Mouse (Mus musculus) intestine, postnatal 0 days (tissue): ENCODE measurements around the gene Tssk6. TPM values are rescaled to one million over a fixed set of nuclear protein-coding genes. Genes with fewer than 3 reads are reported as not detected.

ENCODE experiments used
- ATAC-seq: fragments of 200-750 bp; cut with Nextera tagmentation; 2 replicates; pipeline ENCODE4 v1.8.0; 2017; ENCODE audit warnings: mild to moderate bottlenecking, moderate TSS enrichment, moderate library complexity
- H3K27ac ChIP-seq: fragments of 300-500 bp; sonication (generic); 2 replicates; pipeline ENCODE4 v1.5.1; 2014; ENCODE audit warnings: mild to moderate bottlenecking, low read depth, low read length, moderate library complexity
- H3K27me3 ChIP-seq: fragments of 300-500 bp; sonication (generic); replicated peaks from 2 replicates; pipeline ENCODE4 v1.6.1; 2014; ENCODE audit warnings: low read length, mixed read lengths; ENCODE audit not compliant: control insufficient read depth, insufficient read depth
- H3K36me3 ChIP-seq: fragments of 300-500 bp; sonication (generic); 2 replicates; pipeline ENCODE4 v1.6.1; 2014; ENCODE audit warnings: mild to moderate bottlenecking, moderate library complexity; ENCODE audit not compliant: control insufficient read depth, insufficient read depth
- H3K4me1 ChIP-seq: fragments of 300-500 bp; sonication (generic); replicated peaks from 2 replicates; pipeline ENCODE4 v1.6.1; 2014; ENCODE audit warnings: antibody characterized with exemption, low read length, mixed read lengths; ENCODE audit not compliant: control insufficient read depth, insufficient read depth
- H3K4me2 ChIP-seq: fragments of 300-500 bp; sonication (generic); replicated peaks from 2 replicates; pipeline ENCODE4 v1.6.1; 2014; ENCODE audit warnings: low read depth, mild to moderate bottlenecking, moderate library complexity
- H3K4me3 ChIP-seq: fragments of 300-500 bp; sonication (generic); 2 replicates; pipeline ENCODE4 v1.5.1; 2014; ENCODE audit warnings: low read depth, low read length
- H3K9ac ChIP-seq: fragments of 300-500 bp; sonication (generic); 2 replicates; pipeline ENCODE4 v1.6.1; 2014; ENCODE audit warnings: mild to moderate bottlenecking, low read depth, low read length
- H3K9me3 ChIP-seq: fragments of 300-500 bp; sonication (generic); 2 replicates; pipeline ENCODE4 v1.6.1; 2016; ENCODE audit warnings: mixed run types; ENCODE audit not compliant: control insufficient read depth
- CTCF ChIP-seq: sonication (generic); IDR thresholded peaks from 2 replicates; pipeline ENCODE4 v1.5.1; 2016; ENCODE audit warnings: low read depth, mild to moderate bottlenecking, control low read depth, antibody characterized with exemption, moderate library complexity
- WGBS: fragments of 180-500 bp; shearing (Covaris S2); extraction: QIAGEN DNeasy Blood & Tissue Kit; methylation state at CpG from one replicate; pipeline ENCODE4 v1.1.7; 2014; 5-methylcytosine and 5-hydroxymethylcytosine counted together
- polyA plus RNA-seq: library from polyadenylated mRNA; unstranded; fragments of >200 nt; fragmentation: Nextera tagmentation; extraction: Ambion mirVana; gene quantifications from 2 replicates; pipeline ENCODE4 v1.2.1, GENCODE M21; 2015

Gene Tssk6
- polyA plus RNA-seq, 1 experiment from 2014 or later: 2.3 TPM

GRCm38 (mm10) chr8:69867696-69868326 lies 34.2 kb upstream of the Tssk6 start:
- no peaks in the 10 kb centered on the region for H3K36me3 ChIP-seq
- H3K4me1 ChIP-seq: no peaks in the 10 kb centered on the region
- no peak for TF ChIP-seq CTCF
- ATAC-seq: 0 out of 2 replicates have a peak, but pooled peaks have one; percentile 34
- H3K4me3 ChIP-seq: no peak overlapping the region
- H3K4me2 ChIP-seq: no peak overlapping the region
- H3K27me3 ChIP-seq: no peaks in the 10 kb centered on the region
- no peak overlapping the region; the same call in 1 of the 2 replicates for H3K9ac ChIP-seq
- H3K9me3 ChIP-seq: no peaks in the 10 kb centered on the region
- no peak overlapping the region for H3K27ac ChIP-seq
- WGBS: 76% methylated on average over 5 of the region's 5 CpGs

- WGBS: 81% methylated on average over 11 of the region's 11 CpGs
- no peaks in the 10 kb centered on the region for H3K36me3 ChIP-seq
- H3K4me3 ChIP-seq: no peak overlapping the region
- H3K27me3 ChIP-seq: no peaks in the 10 kb centered on the region
- ATAC-seq: no peak
- H3K27ac ChIP-seq: no peak overlapping the region
- no peak overlapping the region for H3K4me2 ChIP-seq
- no peaks in the 10 kb centered on the region for H3K4me1 ChIP-seq
- H3K9ac ChIP-seq: no peak overlapping the region
- no peaks in the 10 kb centered on the region for H3K9me3 ChIP-seq
- TF ChIP-seq CTCF: no peak
These were observed 31.8 kb upstream of the Tssk6 start for GRCm38 (mm10) chr8:69870003-69870765.

- Histone ChIP-seq H3K9ac (no peak overlapping the region), H3K4me3 (no peak overlapping the region), H3K27me3 (no peaks in the 10 kb centered on the region), H3K36me3 (no peaks in the 10 kb centered on the region), H3K9me3 (no peaks in the 10 kb centered on the region), H3K4me2 (no peak overlapping the region), H3K27ac (no peak overlapping the region), H3K4me1 (no peaks in the 10 kb centered on the region)
- ATAC-seq: no peak
- no peak for TF ChIP-seq CTCF
- WGBS: 86% methylated on average over 6 of the region's 6 CpGs
These were observed 31.1 kb upstream of the Tssk6 start for GRCm38 (mm10) chr8:69870907-69871306.

- Histone ChIP-seq H3K27ac (no peak overlapping the region), H3K9me3 (no peaks in the 10 kb centered on the region), H3K4me1 (no peaks in the 10 kb centered on the region), H3K27me3 (peaks cover 1% of the 10 kb centered on the region; the same call in 1 of the 2 replicates), H3K4me2 (no peak overlapping the region), H3K36me3 (no peaks in the 10 kb centered on the region), H3K9ac (no peak overlapping the region), H3K4me3 (no peak overlapping the region)
- no peak for ATAC-seq
- peak; percentile 75 for TF ChIP-seq CTCF
- 10% methylated on average over 9 of the region's 9 CpGs for WGBS
These were observed 27.8 kb upstream of the Tssk6 start for GRCm38 (mm10) chr8:69874155-69874554.

DNA sequence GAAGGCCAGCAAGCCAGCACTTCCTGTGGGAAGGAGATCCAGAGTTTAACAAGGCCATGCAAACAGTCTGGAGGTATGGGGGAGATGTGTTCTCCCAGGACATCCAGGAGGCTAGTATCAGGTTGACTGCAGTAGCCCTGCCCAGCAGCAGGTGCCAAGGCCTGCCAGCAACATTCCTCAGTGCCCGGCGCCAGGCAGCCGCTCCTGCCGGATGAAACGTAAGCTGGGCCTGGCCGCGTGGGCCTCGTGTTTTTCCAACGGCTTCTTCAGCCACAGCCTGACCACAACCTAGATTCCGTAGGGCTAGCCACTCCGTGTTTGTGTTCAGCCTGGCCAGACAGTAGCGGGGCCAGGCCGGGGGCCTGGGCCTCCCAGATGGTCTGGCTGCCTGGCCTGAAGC lies 27.3 kb upstream of the Tssk6 start:
- H3K9ac ChIP-seq: no peak overlapping the region
- 84% methylated on average over 13 of the region's 13 CpGs for WGBS
- no peaks in the 10 kb centered on the region for H3K36me3 ChIP-seq
- TF ChIP-seq CTCF: no peak
- H3K9me3 ChIP-seq: no peaks in the 10 kb centered on the region
- H3K27ac ChIP-seq: no peak overlapping the region
- no peak for ATAC-seq
- no peaks in the 10 kb centered on the region for H3K4me1 ChIP-seq
- H3K4me2 ChIP-seq: no peak overlapping the region
- H3K4me3 ChIP-seq: no peak overlapping the region
- peaks cover 6% of the 10 kb centered on the region; the same call in 1 of the 2 replicates for H3K27me3 ChIP-seq

- H3K4me1 ChIP-seq: no peaks in the 10 kb centered on the region
- no peak overlapping the region for H3K4me3 ChIP-seq
- no peak for ATAC-seq
- no peaks in the 10 kb centered on the region for H3K9me3 ChIP-seq
- no peak for TF ChIP-seq CTCF
- WGBS: 57% methylated on average over 10 of the region's 10 CpGs
- no peak overlapping the region for H3K4me2 ChIP-seq
- H3K36me3 ChIP-seq: no peaks in the 10 kb centered on the region
- no peak overlapping the region for H3K9ac ChIP-seq
- H3K27me3 ChIP-seq: peaks cover 21% of the 10 kb centered on the region
- no peak overlapping the region for H3K27ac ChIP-seq
These were observed 25.9 kb upstream of the Tssk6 start for GRCm38 (mm10) chr8:69876097-69876496.
